Mouse (Mus musculus) intestine, embryonic 14.5 days (tissue): ENCODE measurements around the gene S100a7a. TPM values are rescaled to one million over a fixed set of nuclear protein-coding genes. Genes with fewer than 3 reads are reported as not detected.

Experiments used
- ATAC-seq: fragments of 200-750 bp; cut with Nextera tagmentation; replicated peaks from 2 replicates; pipeline ENCODE4 v1.8.0; 2017; ENCODE audit warnings: low read depth, moderate number of reproducible peaks, moderate TSS enrichment, moderate library complexity; ENCODE audit not compliant: low FRiP score, low TSS enrichment
- DNase-seq: peaks from one replicate; pipeline ENCODE4 v3.0.0-alpha.2; 2018; ENCODE audit warnings: low spot score
- H3K27ac ChIP-seq: fragments of 300-500 bp; sonication (generic); 2 replicates; pipeline ENCODE4 v1.5.1; 2014; ENCODE audit warnings: low read depth, mild to moderate bottlenecking, control low read depth
- H3K27me3 ChIP-seq: fragments of 300-500 bp; sonication (generic); replicated peaks from 2 replicates; pipeline ENCODE4 v1.6.1; 2014; ENCODE audit warnings: low read length, control low read depth; ENCODE audit not compliant: control insufficient read depth, insufficient read depth
- H3K36me3 ChIP-seq: fragments of 300-500 bp; sonication (generic); 2 replicates; pipeline ENCODE4 v1.6.1; 2014; ENCODE audit warnings: low read length, control low read depth; ENCODE audit not compliant: control insufficient read depth, insufficient read depth
- H3K4me1 ChIP-seq: fragments of 300-500 bp; sonication (generic); replicated peaks from 2 replicates; pipeline ENCODE4 v1.6.1; 2014; ENCODE audit warnings: low read length, control low read depth, mixed read lengths; ENCODE audit not compliant: control insufficient read depth, insufficient read depth
- H3K4me2 ChIP-seq: fragments of 300-500 bp; sonication (generic); 2 replicates; pipeline ENCODE4 v1.6.1; 2014; ENCODE audit warnings: low read length
- H3K4me3 ChIP-seq: fragments of 300-500 bp; sonication (generic); 2 replicates; pipeline ENCODE4 v1.5.1; 2014; ENCODE audit warnings: low read depth, low read length, control low read depth, mixed read lengths
- H3K9ac ChIP-seq: fragments of 300-500 bp; sonication (generic); 2 replicates; pipeline ENCODE4 v1.6.1; 2014; ENCODE audit warnings: mild to moderate bottlenecking, low read length
- H3K9me3 ChIP-seq: fragments of 300-500 bp; sonication (generic); 2 replicates; pipeline ENCODE4 v1.6.1; 2016; ENCODE audit warnings: low read length, control low read depth; ENCODE audit not compliant: control insufficient read depth
- WGBS: fragments of 180-500 bp; shearing (Covaris S2); extraction: QIAGEN DNeasy Blood & Tissue Kit; methylation state at CpG from one replicate; pipeline ENCODE4 v1.1.7; 2014; 5-methylcytosine and 5-hydroxymethylcytosine counted together
- polyA plus RNA-seq: library from polyadenylated mRNA; unstranded; fragments of >200 nt; fragmentation: Nextera tagmentation; extraction: Ambion mirVana; gene quantifications from 2 replicates; pipeline ENCODE4 v1.2.1, GENCODE M21; 2014

S100a7a gene
- polyA plus RNA-seq, 1 experiment from 2014 or later, result not detected

- no peak overlapping the region for H3K4me2 ChIP-seq
- 79% methylated on average over 1 of the region's 1 CpGs for WGBS
- no peaks in the 10 kb centered on the region for H3K9me3 ChIP-seq
- no peak for DNase-seq
- no peak for ATAC-seq
- H3K4me1 ChIP-seq, result no peaks in the 10 kb centered on the region
- no peak overlapping the region for H3K9ac ChIP-seq
- no peaks in the 10 kb centered on the region for H3K27me3 ChIP-seq
- no peaks in the 10 kb centered on the region for H3K36me3 ChIP-seq
- no peak overlapping the region for H3K27ac ChIP-seq
- H3K4me3 ChIP-seq, result no peak overlapping the region
Measured at GRCm38 (mm10) chr3:90638511-90639275, 15.1 kb upstream of the S100a7a start.

GRCm38 (mm10) chr3:90639511-90640154 is 14.2 kb upstream of the S100a7a start:
- ATAC-seq, result 0 out of 2 replicates have a peak, but pooled peaks have one; percentile 50
- no peaks in the 10 kb centered on the region for H3K36me3 ChIP-seq
- DNase-seq, result peak; percentile 57

GRCm38 (mm10) chr3:90640981-90641380 is 12.8 kb upstream of the S100a7a start:
- ATAC-seq (no peak), DNase-seq (no peak)
- H3K27me3 ChIP-seq, result no peaks in the 10 kb centered on the region
- no peak overlapping the region for H3K4me2 ChIP-seq
- no peak overlapping the region for H3K4me3 ChIP-seq
- H3K27ac ChIP-seq, result no peak overlapping the region
- no peaks in the 10 kb centered on the region for H3K9me3 ChIP-seq
- no peaks in the 10 kb centered on the region for H3K4me1 ChIP-seq
- H3K36me3 ChIP-seq, result no peaks in the 10 kb centered on the region
- no peak overlapping the region for H3K9ac ChIP-seq
- 78% methylated on average over 7 of the region's 7 CpGs for WGBS

More at GRCm38 (mm10) chr3:90639511-90640154, 14.2 kb upstream of the S100a7a start:
- Histone ChIP-seq H3K27me3 (no peaks in the 10 kb centered on the region), H3K9me3 (no peaks in the 10 kb centered on the region), H3K4me2 (no peak overlapping the region), H3K4me3 (no peak overlapping the region), H3K9ac (no peak overlapping the region), H3K4me1 (no peaks in the 10 kb centered on the region), H3K27ac (no peak overlapping the region)
- 56% methylated on average over 7 of the region's 7 CpGs for WGBS

GRCm38 (mm10) chr3:90644220-90644619 is 9.6 kb upstream of the S100a7a start:
- Histone ChIP-seq H3K36me3 (no peaks in the 10 kb centered on the region), H3K27ac (no peak overlapping the region), H3K27me3 (no peaks in the 10 kb centered on the region), H3K9me3 (no peaks in the 10 kb centered on the region), H3K4me1 (no peaks in the 10 kb centered on the region), H3K4me2 (no peak overlapping the region), H3K9ac (no peak overlapping the region), H3K4me3 (no peak overlapping the region)
- 51% methylated on average over 3 of the region's 3 CpGs for WGBS
- peak; percentile 55 for DNase-seq
- ATAC-seq, result no peak

- Histone ChIP-seq H3K9me3 (no peaks in the 10 kb centered on the region), H3K4me2 (no peak overlapping the region), H3K27me3 (no peaks in the 10 kb centered on the region), H3K4me3 (no peak overlapping the region), H3K9ac (no peak overlapping the region), H3K4me1 (no peaks in the 10 kb centered on the region), H3K27ac (no peak overlapping the region), H3K36me3 (no peaks in the 10 kb centered on the region)
- 75% methylated on average over 1 of the region's 1 CpGs for WGBS
- ATAC-seq (no peak), DNase-seq (peak; percentile 7)
Measured at GRCm38 (mm10) chr3:90647291-90647690, 6.5 kb upstream of the S100a7a start.

- H3K9me3 ChIP-seq, result no peaks in the 10 kb centered on the region
- H3K27ac ChIP-seq, result no peak overlapping the region
- H3K36me3 ChIP-seq, result no peaks in the 10 kb centered on the region
- no peak overlapping the region for H3K4me2 ChIP-seq
- DNase-seq (peak; percentile 35), ATAC-seq (no peak)
- H3K27me3 ChIP-seq, result no peaks in the 10 kb centered on the region
- H3K9ac ChIP-seq, result no peak overlapping the region
- H3K4me1 ChIP-seq, result no peaks in the 10 kb centered on the region
- no peak overlapping the region for H3K4me3 ChIP-seq
Measured at GRCm38 (mm10) chr3:90648981-90649380, 4.8 kb upstream of the S100a7a start.

- no peaks in the 10 kb centered on the region for H3K4me1 ChIP-seq
- no peak overlapping the region for H3K4me3 ChIP-seq
- ATAC-seq (no peak), DNase-seq (no peak)
- no peak overlapping the region for H3K4me2 ChIP-seq
- H3K9me3 ChIP-seq, result no peaks in the 10 kb centered on the region
- H3K36me3 ChIP-seq, result no peaks in the 10 kb centered on the region
- no peak overlapping the region for H3K9ac ChIP-seq
- no peak overlapping the region for H3K27ac ChIP-seq
- H3K27me3 ChIP-seq, result 0 out of 2 replicates have a peak, but pooled peaks cover 2% of the 10 kb centered on the region
- 91% methylated on average over 2 of the region's 2 CpGs for WGBS
Measured at GRCm38 (mm10) chr3:90649832-90650231, 4.0 kb upstream of the S100a7a start.

- Histone ChIP-seq H3K36me3 (no peaks in the 10 kb centered on the region), H3K4me1 (no peaks in the 10 kb centered on the region), H3K27ac (no peak overlapping the region), H3K27me3 (0 out of 2 replicates have a peak, but pooled peaks cover 2% of the 10 kb centered on the region), H3K9me3 (no peaks in the 10 kb centered on the region), H3K4me3 (no peak overlapping the region), H3K4me2 (no peak overlapping the region), H3K9ac (no peak overlapping the region)
- DNase-seq (peak; percentile 87), ATAC-seq (peak; percentile 68; the same call in 1 of the 2 replicates)
- WGBS, result 35% methylated on average over 5 of the region's 5 CpGs
Measured at GRCm38 (mm10) chr3:90652878-90653508, 824 bp upstream of the S100a7a start.
